In genomic region chr15:4148649-4149389, GRCm38 (mm10) we compare ENCODE assay signal across 17 mouse cellular contexts.
"Had no signal": no experiment of that assay in that cellular context is flagged by ENCODE, and none has a peak within 500 bp of the region (broad histone marks: within the 10 kb centered on the region; RNA-seq: fewer than 3 reads in every experiment).

No protein-coding gene starts in this region.

- H3K4me1 ChIP-seq: intestine, embryonic 15.5 days; limb, embryonic 12.5 days; liver, embryonic 13.5 days; lung, embryonic 15.5 days; megakaryocyte, embryonic 14.5 days; neural tube, embryonic 12.5 days; stomach, embryonic 15.5 days had no signal

- DNase-seq: kidney, adult 18-20 months; kidney, postnatal 10 days; liver; liver, embryonic 13.5 days; liver, postnatal 0 days; lung, postnatal 14 days; retina, postnatal 1 day; right cerebral cortex, postnatal 4 days; thymus, adult 2 months; thymus, postnatal 25 days had no signal

- H3K27ac ChIP-seq: intestine, embryonic 15.5 days; limb, embryonic 12.5 days; liver, embryonic 13.5 days; lung, embryonic 15.5 days; macrophage; neural tube, embryonic 12.5 days; stomach, embryonic 15.5 days had no signal

- H3K4me3 ChIP-seq: intestine, embryonic 15.5 days; limb, embryonic 12.5 days; liver, embryonic 13.5 days; lung, embryonic 15.5 days; megakaryocyte, embryonic 14.5 days; neural tube, embryonic 12.5 days; stomach, embryonic 15.5 days had no signal

- H3K9ac ChIP-seq: intestine, embryonic 15.5 days; limb, embryonic 12.5 days; liver, embryonic 13.5 days; liver, postnatal 0 days; lung, embryonic 15.5 days; neural tube, embryonic 12.5 days; stomach, embryonic 15.5 days had no signal

- ATAC-seq: intestine, embryonic 15.5 days; liver, postnatal 0 days had no signal

- H3K9me3 ChIP-seq: intestine, embryonic 15.5 days; limb, embryonic 12.5 days; liver, embryonic 13.5 days; lung, embryonic 15.5 days; megakaryocyte, embryonic 14.5 days; neural tube, embryonic 12.5 days; stomach, embryonic 15.5 days had no signal

- H3K4me2 ChIP-seq: intestine, embryonic 15.5 days; limb, embryonic 12.5 days; liver, embryonic 13.5 days; lung, embryonic 15.5 days; neural tube, embryonic 12.5 days; stomach, embryonic 15.5 days had no signal

- H3K27me3 ChIP-seq: intestine, embryonic 15.5 days; limb, embryonic 12.5 days; liver, embryonic 13.5 days; lung, embryonic 15.5 days; megakaryocyte, embryonic 14.5 days; neural tube, embryonic 12.5 days; stomach, embryonic 15.5 days had no signal
